Mouse (Mus musculus): Measurements from ENCODE around the gene Ttll12.

GRCm38 (mm10) chr15:83567728-83568127 lies 27.2 kb downstream of the Ttll12 start:
- TF ChIP-seq CTCF (IDR thresholded peaks at IDR 0.05; ENCODE audit: low read depth) (no peak), EP300 (IDR thresholded peaks at IDR 0.05; ENCODE audit: low read depth) (no peak)
